Mouse (Mus musculus) mature B cell (primary cell): ENCODE data around the gene Mrps10.
"Not testable (repeated sequence)": the region's sequence is repeated elsewhere in the genome, so short reads cannot be mapped to it uniquely, and the experiment has no call there.

Experiments used
- in situ Hi-C: fragments of 300-500 bp; cut with MboI; formaldehyde crosslinking; loops from 2 replicates; pipeline ENCODE4 v1.14.3; 2019

Mrps10 gene

GRCm38 (mm10) chr17:47368401-47369086 is at the start of gene Mrps10:
TSS of gene Mrps10 (plus strand) at chr17:47368887.
- in situ Hi-C loops, result no loop called here

GRCm38 (mm10) chr17:47318972-47319625 is 49.6 kb upstream of the Mrps10 start:
- in situ Hi-C loops, result no loop called here

- in situ Hi-C loops, result no loop called here
Observed at GRCm38 (mm10) chr17:47319761-47320160, 48.9 kb upstream of the Mrps10 start.

- in situ Hi-C loops, result no loop called here
Observed at GRCm38 (mm10) chr17:47322128-47322990, 46.3 kb upstream of the Mrps10 start.

- in situ Hi-C loops, result no loop called here
Observed at GRCm38 (mm10) chr17:47322991-47323295, 45.7 kb upstream of the Mrps10 start.

GRCm38 (mm10) chr17:47327559-47327958 is 41.1 kb upstream of the Mrps10 start:
- in situ Hi-C loops, result no loop called here

GRCm38 (mm10) chr17:47327969-47328368 is 40.7 kb upstream of the Mrps10 start:
- in situ Hi-C loops, result no loop called here

GRCm38 (mm10) chr17:47328552-47329343 is 39.9 kb upstream of the Mrps10 start:
- in situ Hi-C loops, result no loop called here

- in situ Hi-C loops, result no loop called here
Observed at GRCm38 (mm10) chr17:47330616-47331015, 38.1 kb upstream of the Mrps10 start.

GRCm38 (mm10) chr17:47332001-47332611 is 36.6 kb upstream of the Mrps10 start:
- in situ Hi-C loops, result no loop called here

- in situ Hi-C loops, result not testable (repeated sequence)
Observed at GRCm38 (mm10) chr17:47332664-47333063, 36.0 kb upstream of the Mrps10 start.

- in situ Hi-C loops, result no loop called here
Observed at GRCm38 (mm10) chr17:47333409-47333808, 35.3 kb upstream of the Mrps10 start.

- in situ Hi-C loops, result no loop called here
Observed at GRCm38 (mm10) chr17:47343121-47343520, 25.6 kb upstream of the Mrps10 start.

GRCm38 (mm10) chr17:47349721-47350319 is 18.9 kb upstream of the Mrps10 start:
- in situ Hi-C loops, result no loop called here

- in situ Hi-C loops, result no loop called here
Observed at GRCm38 (mm10) chr17:47359964-47360363, 8.7 kb upstream of the Mrps10 start.

- in situ Hi-C loops, result no loop called here
Observed at GRCm38 (mm10) chr17:47361343-47361742, 7.3 kb upstream of the Mrps10 start.

GRCm38 (mm10) chr17:47369087-47369443 is 378 bp downstream of the Mrps10 start:
- in situ Hi-C loops, result no loop called here

GRCm38 (mm10) chr17:47371451-47371850 is 2.8 kb downstream of the Mrps10 start:
- in situ Hi-C loops, result no loop called here

GRCm38 (mm10) chr17:47373991-47374390 is 5.3 kb downstream of the Mrps10 start:
- in situ Hi-C loops, result no loop called here

- in situ Hi-C loops, result no loop called here
Observed at GRCm38 (mm10) chr17:47376779-47377280, 8.1 kb downstream of the Mrps10 start.

- in situ Hi-C loops, result no loop called here
Observed at GRCm38 (mm10) chr17:47378133-47378532, 9.4 kb downstream of the Mrps10 start.
